8 mouse cellular contexts compared by ENCODE assay signal in genomic region chr10:127569450-127569849, GRCm38 (mm10). TPM values are rescaled to one million over a fixed set of nuclear protein-coding genes. Genes with fewer than 3 reads are reported as not detected.
DNase-seq lines count a peak whose midpoint lies in the region; ATAC-seq and TF ChIP-seq lines count a peak whose summit lies in the region.

No protein-coding gene starts in this region.

- H3K9me3 ChIP-seq in limb, embryonic 11.5 days (ENCODE audit: control insufficient read depth, low read length): no peaks in the 10 kb centered on the region

- H3K27me3 ChIP-seq in limb, embryonic 11.5 days (ENCODE audit: control insufficient read depth, insufficient read depth, low read length): no peaks in the 10 kb centered on the region

- peaks cover 11% of the 10 kb centered on the region for H3K36me3 ChIP-seq in limb, embryonic 11.5 days (ENCODE audit: control insufficient read depth, insufficient read depth, low read length)

- no peaks in the 10 kb centered on the region for H3K4me1 ChIP-seq in limb, embryonic 11.5 days (ENCODE audit: control insufficient read depth, insufficient read depth, low read length)

- no peak overlapping the region for H3K4me3 ChIP-seq in gastrocnemius, adult 2 months
- H3K4me3 ChIP-seq in limb, embryonic 11.5 days (ENCODE audit: low read depth, low read length): no peak overlapping the region

- 29% methylated on average over 3 of the region's 3 CpGs for WGBS in limb, embryonic 11.5 days

- DNase-seq in urinary bladder, postnatal 25 days (ENCODE audit: low spot score): peak; percentile 68
- no peak for DNase-seq in urinary bladder, adult 2 months (ENCODE audit: low spot score)
- peak; percentile 75 for DNase-seq in cerebellum, adult 9-11 months
- DNase-seq in gastrocnemius, adult 2 months: peak; percentile 73
- peak; percentile 74 for DNase-seq in kidney, adult 11 months
- peak; percentile 89 for DNase-seq in limb, embryonic 11.5 days (ENCODE audit: low spot score)
- peak; percentile 80 for DNase-seq in neural tube, embryonic 10.5 days (ENCODE audit: extremely low spot score, low spot score)
- DNase-seq in testis, postnatal 10 days (ENCODE audit: low spot score): peak; percentile 87

- no peak for ATAC-seq in limb, embryonic 11.5 days (ENCODE audit: insufficient number of reproducible peaks, low FRiP score, low TSS enrichment, low read depth)

- peak; percentile 91 for TF ChIP-seq CTCF in gastrocnemius, adult 2 months (IDR thresholded peaks at IDR 0.05)

- intact Hi-C loops in gastrocnemius, adult 2 months (cut with DNase I): loop anchor here (1.0 kb wide), 1 partner anchor 53 kb away; no protein-coding TSS in a partner anchor

- no peak overlapping the region for H3K4me2 ChIP-seq in limb, embryonic 11.5 days (ENCODE audit: low read depth, severe bottlenecking)

- peak overlapping the region; percentile 58 for H3K27ac ChIP-seq in gastrocnemius, adult 2 months
- H3K27ac ChIP-seq in limb, embryonic 11.5 days (replicated peaks; ENCODE audit: low read depth, low read length): no peak overlapping the region

- H3K9ac ChIP-seq in limb, embryonic 11.5 days (ENCODE audit: low read length): no peak overlapping the region

RNA-seq across cellular contexts. Expression of gene Nxph4, which starts 35.1 kb away (rescaled TPM):
- 0.04 and 0.07 TPM in 2 replicates for polyA plus RNA-seq in urinary bladder, adult 2 months (2012; rRNA removed)
- total RNA-seq in gastrocnemius, adult 2 months (2021): under 1 TPM; 0.17 to 0.23 TPM
- 0.95 and 1.2 TPM in 2 replicates for polyA plus RNA-seq in limb, embryonic 11.5 days (2014; fragmentation: Nextera tagmentation; extraction: Ambion mirVana)

RNA-seq across cellular contexts. Expression of gene Shmt2, which starts 47.2 kb away (rescaled TPM):
- polyA plus RNA-seq in urinary bladder, adult 2 months (2012; rRNA removed): 58.7 and 63.9 TPM in 2 replicates
- 10 to 100 TPM; 22.7 to 28.9 TPM for total RNA-seq in gastrocnemius, adult 2 months (2021)
- polyA plus RNA-seq in limb, embryonic 11.5 days (2014; fragmentation: Nextera tagmentation; extraction: Ambion mirVana): 102 and 104 TPM in 2 replicates

RNA-seq across cellular contexts. Expression of gene Lrp1, which starts 51.5 kb away (rescaled TPM):
- polyA plus RNA-seq in urinary bladder, adult 2 months (2012; rRNA removed): 242 and 366 TPM in 2 replicates
- 10 to 100 TPM; 34.6 to 71.3 TPM for total RNA-seq in gastrocnemius, adult 2 months (2021)
- polyA plus RNA-seq in limb, embryonic 11.5 days (2014; fragmentation: Nextera tagmentation; extraction: Ambion mirVana): 57.6 and 63.2 TPM in 2 replicates

RNA-seq across cellular contexts. Expression of gene Ndufa4l2, which starts 54.7 kb away (rescaled TPM):
- 21.2 and 32.1 TPM in 2 replicates for polyA plus RNA-seq in urinary bladder, adult 2 months (2012; rRNA removed)
- 10 to 100 TPM in 1 of 2 experiments, 1 to 10 TPM in 1; 8.1 to 16.5 TPM for total RNA-seq in gastrocnemius, adult 2 months (2021)
- 0.48 and 0.96 TPM in 2 replicates for polyA plus RNA-seq in limb, embryonic 11.5 days (2014; fragmentation: Nextera tagmentation; extraction: Ambion mirVana)
